Mouse (Mus musculus) lung, postnatal 25 days (tissue): Measurements from ENCODE around the gene Raver1.

Experiments used
- DNase-seq: peaks from one replicate; pipeline ENCODE4 v3.0.0; 2022; ENCODE audit warnings: low spot score

The Raver1 gene

GRCm38 (mm10) chr9:21091707-21092320 lies at the start of gene Raver1, which contains the start of gene Gm38431:
Raver1 (minus strand) TSS chr9:21092008.
Gm38431 (minus strand) TSS chr9:21091997.
- DNase-seq: peak; percentile 99

- DNase-seq: no peak
Measured at GRCm38 (mm10) chr9:21138386-21138785, 46.6 kb upstream of the Raver1 start.

GRCm38 (mm10) chr9:21137229-21137628 lies 45.4 kb upstream of the Raver1 start:
- peak; percentile 68 for DNase-seq

GRCm38 (mm10) chr9:21136401-21136800 lies 44.6 kb upstream of the Raver1 start:
- peak; percentile 41 for DNase-seq

GRCm38 (mm10) chr9:21135941-21136381 lies 44.2 kb upstream of the Raver1 start:
- no peak for DNase-seq

- DNase-seq: no peak
Measured at GRCm38 (mm10) chr9:21135329-21135890, 43.6 kb upstream of the Raver1 start.

- peak; percentile 83 for DNase-seq
Measured at GRCm38 (mm10) chr9:21134595-21135328, 43.0 kb upstream of the Raver1 start.

- no peak for DNase-seq
Measured at GRCm38 (mm10) chr9:21133064-21133707, 41.4 kb upstream of the Raver1 start.

- DNase-seq: no peak
Measured at GRCm38 (mm10) chr9:21132102-21132775, 40.4 kb upstream of the Raver1 start.

GRCm38 (mm10) chr9:21131059-21131956 lies 39.5 kb upstream of the Raver1 start, which contains the start of gene Tyk2:
Tyk2 (minus strand) TSS chr9:21131243.
- peak; percentile 98 for DNase-seq

GRCm38 (mm10) chr9:21126259-21126627 lies 34.4 kb upstream of the Raver1 start:
- no peak for DNase-seq

- DNase-seq: no peak
Measured at GRCm38 (mm10) chr9:21125502-21126258, 33.9 kb upstream of the Raver1 start.

GRCm38 (mm10) chr9:21124837-21125236 lies 33.0 kb upstream of the Raver1 start:
- DNase-seq: no peak

- no peak for DNase-seq
Measured at GRCm38 (mm10) chr9:21121483-21121882, 29.7 kb upstream of the Raver1 start.

GRCm38 (mm10) chr9:21117073-21117472 lies 25.3 kb upstream of the Raver1 start:
- DNase-seq: no peak

GRCm38 (mm10) chr9:21115105-21115504 lies 23.3 kb upstream of the Raver1 start:
- DNase-seq: no peak

- no peak for DNase-seq
Measured at GRCm38 (mm10) chr9:21114190-21114589, 22.4 kb upstream of the Raver1 start.

- DNase-seq: no peak
Measured at GRCm38 (mm10) chr9:21113751-21114150, 21.9 kb upstream of the Raver1 start.

- DNase-seq: no peak
Measured at GRCm38 (mm10) chr9:21107607-21108237, 15.9 kb upstream of the Raver1 start.
